Mouse (Mus musculus) erythroblast, embryonic 14.5 days (primary cell): ENCODE measurements around the gene Mrc2.

ENCODE experiments used
- GATA1 ChIP-seq: IDR thresholded peaks from 2 replicates; pipeline ENCODE4 v1.6.1; 2012; ENCODE audit warnings: low read length, inconsistent platforms, mixed read lengths
- TAL1 ChIP-seq: IDR thresholded peaks from 3 replicates; pipeline ENCODE4 v1.6.1; 2012; ENCODE audit warnings: low read length, inconsistent platforms, mixed read lengths

- TF ChIP-seq GATA1, result no peak
- TF ChIP-seq TAL1, result no peak
These were observed 69.8 kb downstream of the Mrc2 start for GRCm38 (mm10) chr11:105362041-105362765.
